Mouse (Mus musculus): ENCODE measurements around the gene Sec61b.
A peak's percentile ranks its signal among the peaks of the same experiment; 100 is the strongest.

Sec61b gene

GRCm38 (mm10) chr4:47473968-47474729 is at the start of gene Sec61b, which contains the start of gene Alg2:
TSS of gene Sec61b (plus strand) at chr4:47474658.
TSS of gene Alg2 (minus strand) at chr4:47474333.
- DNase-seq: peak; percentile 94

GRCm38 (mm10) chr4:47425247-47425830 is 49.1 kb upstream of the Sec61b start:
- DNase-seq: no peak

- no peak for DNase-seq
These were observed 46.9 kb upstream of the Sec61b start for GRCm38 (mm10) chr4:47427606-47428005.

GRCm38 (mm10) chr4:47430557-47430956 is 43.9 kb upstream of the Sec61b start:
- no peak for DNase-seq

- no peak for DNase-seq
These were observed 43.4 kb upstream of the Sec61b start for GRCm38 (mm10) chr4:47431081-47431480.

GRCm38 (mm10) chr4:47432766-47433165 is 41.7 kb upstream of the Sec61b start:
- DNase-seq: no peak

GRCm38 (mm10) chr4:47435131-47435530 is 39.3 kb upstream of the Sec61b start:
- DNase-seq: no peak

GRCm38 (mm10) chr4:47435566-47436360 is 38.7 kb upstream of the Sec61b start:
- no peak for DNase-seq

GRCm38 (mm10) chr4:47437365-47438340 is 36.8 kb upstream of the Sec61b start:
- DNase-seq: peak; percentile 91

- DNase-seq: no peak
These were observed 35.5 kb upstream of the Sec61b start for GRCm38 (mm10) chr4:47438956-47439355.

- DNase-seq: no peak
These were observed 33.5 kb upstream of the Sec61b start for GRCm38 (mm10) chr4:47440951-47441350.

- DNase-seq: no peak
These were observed 25.9 kb upstream of the Sec61b start for GRCm38 (mm10) chr4:47448526-47448925.

- no peak for DNase-seq
These were observed 25.3 kb upstream of the Sec61b start for GRCm38 (mm10) chr4:47449116-47449515.

- DNase-seq: no peak
These were observed 24.6 kb upstream of the Sec61b start for GRCm38 (mm10) chr4:47449586-47450522.

GRCm38 (mm10) chr4:47467196-47467595 is 7.3 kb upstream of the Sec61b start:
- DNase-seq: no peak

- no peak for DNase-seq
These were observed 881 bp upstream of the Sec61b start for GRCm38 (mm10) chr4:47473586-47473967.

- DNase-seq: no peak
These were observed 529 bp downstream of the Sec61b start for GRCm38 (mm10) chr4:47474730-47475643.

GRCm38 (mm10) chr4:47477539-47477938 is 3.1 kb downstream of the Sec61b start:
- DNase-seq: no peak

- no peak for DNase-seq
These were observed 5.6 kb downstream of the Sec61b start for GRCm38 (mm10) chr4:47480095-47480494.

GRCm38 (mm10) chr4:47480576-47480975 is 6.1 kb downstream of the Sec61b start:
- no peak for DNase-seq

Data from right cerebral cortex, postnatal 4 days (tissue).